Mouse (Mus musculus): ENCODE measurements around the gene Utp14a. TPM values are rescaled to one million over a fixed set of nuclear protein-coding genes. Genes with fewer than 3 reads are reported as not detected.

Utp14a gene
- polyA plus RNA-seq, 1 experiment from 2014 or later = 16.7 TPM

GRCm38 (mm10) chrX:48274634-48275033 lies 18.0 kb downstream of the Utp14a start:
- Histone ChIP-seq H3K27me3 (no peaks in the 10 kb centered on the region), H3K36me3 (0 out of 2 replicates have a peak, but pooled peaks cover 7% of the 10 kb centered on the region), H3K9ac (no peak overlapping the region), H3K27ac (no peak overlapping the region), H3K4me1 (no peaks in the 10 kb centered on the region), H3K9me3 (no peaks in the 10 kb centered on the region), H3K4me2 (no peak overlapping the region), H3K4me3 (no peak overlapping the region)
- ATAC-seq (ENCODE audit: borderline replicate concordance, extremely low read depth, low FRiP score, low TSS enrichment) = no peak
- WGBS = 87% methylated on average over 10 of the region's 10 CpGs

- no peak for ATAC-seq (ENCODE audit: borderline replicate concordance, extremely low read depth, low FRiP score, low TSS enrichment)
Measured at GRCm38 (mm10) chrX:48278103-48278502, 21.4 kb downstream of the Utp14a start.

GRCm38 (mm10) chrX:48284386-48285005 lies 27.8 kb downstream of the Utp14a start:
- Histone ChIP-seq H3K9me3 (no peaks in the 10 kb centered on the region), H3K9ac (peak overlapping the region; percentile 47)
- 16% methylated on average over 29 of the region's 37 CpGs for WGBS

More at GRCm38 (mm10) chrX:48278103-48278502, 21.4 kb downstream of the Utp14a start:
- H3K27ac ChIP-seq = no peak overlapping the region
- WGBS = 40% methylated on average over 3 of the region's 3 CpGs
- no peaks in the 10 kb centered on the region for H3K9me3 ChIP-seq
- no peak overlapping the region for H3K4me3 ChIP-seq
- H3K27me3 ChIP-seq = no peaks in the 10 kb centered on the region
- no peaks in the 10 kb centered on the region for H3K4me1 ChIP-seq
- no peak overlapping the region for H3K4me2 ChIP-seq
- no peak overlapping the region for H3K9ac ChIP-seq
- peaks cover 7% of the 10 kb centered on the region; the same call in 1 of the 2 replicates for H3K36me3 ChIP-seq

GRCm38 (mm10) chrX:48285006-48285650 lies 28.5 kb downstream of the Utp14a start:
- WGBS = 14% methylated on average over 35 of the region's 42 CpGs

More at GRCm38 (mm10) chrX:48284386-48285005, 27.8 kb downstream of the Utp14a start:
- H3K36me3 ChIP-seq = no peaks in the 10 kb centered on the region; the same call in 1 of the 2 replicates
- H3K27me3 ChIP-seq = no peaks in the 10 kb centered on the region
- peak; percentile 85 for ATAC-seq (ENCODE audit: borderline replicate concordance, extremely low read depth, low FRiP score, low TSS enrichment)
- no peaks in the 10 kb centered on the region for H3K4me1 ChIP-seq
- peak overlapping the region; percentile 98 for H3K27ac ChIP-seq
- H3K4me3 ChIP-seq = peak overlapping the region; percentile 47
- peak overlapping the region; percentile 70 for H3K4me2 ChIP-seq

GRCm38 (mm10) chrX:48285651-48286021 lies 29.0 kb downstream of the Utp14a start:
- H3K9me3 ChIP-seq = no peaks in the 10 kb centered on the region
- peak; percentile 53 for ATAC-seq (ENCODE audit: borderline replicate concordance, extremely low read depth, low FRiP score, low TSS enrichment)
- H3K4me1 ChIP-seq = no peaks in the 10 kb centered on the region
- H3K9ac ChIP-seq = peak overlapping the region; percentile 50
- H3K36me3 ChIP-seq = no peaks in the 10 kb centered on the region; the same call in 1 of the 2 replicates
- H3K27me3 ChIP-seq = no peaks in the 10 kb centered on the region
- peak overlapping the region; percentile 70 for H3K4me2 ChIP-seq
- H3K27ac ChIP-seq = peak overlapping the region; percentile 76
- 12% methylated on average over 23 of the region's 34 CpGs for WGBS
- peak overlapping the region; percentile 47 for H3K4me3 ChIP-seq

More at GRCm38 (mm10) chrX:48285006-48285650, 28.5 kb downstream of the Utp14a start:
- Histone ChIP-seq H3K36me3 (no peaks in the 10 kb centered on the region; the same call in 1 of the 2 replicates), H3K9me3 (no peaks in the 10 kb centered on the region), H3K4me1 (no peaks in the 10 kb centered on the region), H3K4me3 (peak overlapping the region; percentile 47), H3K27me3 (no peaks in the 10 kb centered on the region), H3K9ac (peak overlapping the region; percentile 47), H3K27ac (peak overlapping the region; percentile 98), H3K4me2 (peak overlapping the region; percentile 70)
- ATAC-seq (ENCODE audit: borderline replicate concordance, extremely low read depth, low FRiP score, low TSS enrichment) = peak; percentile 92

GRCm38 (mm10) chrX:48286488-48286887 lies 29.8 kb downstream of the Utp14a start:
- no peak overlapping the region; the same call in 1 of the 2 replicates for H3K4me2 ChIP-seq
- no peak overlapping the region for H3K27ac ChIP-seq

GRCm38 (mm10) chrX:48288008-48288407 lies 31.3 kb downstream of the Utp14a start:
- no peak for ATAC-seq (ENCODE audit: borderline replicate concordance, extremely low read depth, low FRiP score, low TSS enrichment)

More at GRCm38 (mm10) chrX:48286488-48286887, 29.8 kb downstream of the Utp14a start:
- no peaks in the 10 kb centered on the region for H3K36me3 ChIP-seq
- H3K4me3 ChIP-seq = no peak overlapping the region
- H3K9ac ChIP-seq = no peak overlapping the region
- H3K27me3 ChIP-seq = no peaks in the 10 kb centered on the region
- no peak for ATAC-seq (ENCODE audit: borderline replicate concordance, extremely low read depth, low FRiP score, low TSS enrichment)
- 58% methylated on average over 6 of the region's 6 CpGs for WGBS
- no peaks in the 10 kb centered on the region for H3K4me1 ChIP-seq
- H3K9me3 ChIP-seq = no peaks in the 10 kb centered on the region

GRCm38 (mm10) chrX:48291413-48291812 lies 34.8 kb downstream of the Utp14a start:
- H3K9ac ChIP-seq = no peak overlapping the region
- no peak overlapping the region for H3K27ac ChIP-seq
- no peak overlapping the region for H3K4me3 ChIP-seq
- WGBS = 19% methylated on average over 3 of the region's 3 CpGs
- no peaks in the 10 kb centered on the region for H3K36me3 ChIP-seq
- H3K27me3 ChIP-seq = no peaks in the 10 kb centered on the region
- no peak overlapping the region for H3K4me2 ChIP-seq
- no peaks in the 10 kb centered on the region for H3K9me3 ChIP-seq
- ATAC-seq (ENCODE audit: borderline replicate concordance, extremely low read depth, low FRiP score, low TSS enrichment) = no peak
- H3K4me1 ChIP-seq = no peaks in the 10 kb centered on the region

More at GRCm38 (mm10) chrX:48288008-48288407, 31.3 kb downstream of the Utp14a start:
- H3K27ac ChIP-seq = no peak overlapping the region
- H3K9ac ChIP-seq = no peak overlapping the region
- H3K4me1 ChIP-seq = no peaks in the 10 kb centered on the region
- H3K4me3 ChIP-seq = no peak overlapping the region
- no peaks in the 10 kb centered on the region for H3K9me3 ChIP-seq
- H3K27me3 ChIP-seq = no peaks in the 10 kb centered on the region
- WGBS = 66% methylated on average over 4 of the region's 4 CpGs
- no peak overlapping the region for H3K4me2 ChIP-seq
- no peaks in the 10 kb centered on the region for H3K36me3 ChIP-seq

- Histone ChIP-seq H3K27ac (no peak overlapping the region), H3K9me3 (no peaks in the 10 kb centered on the region), H3K4me1 (no peaks in the 10 kb centered on the region), H3K9ac (no peak overlapping the region), H3K4me3 (no peak overlapping the region), H3K36me3 (no peaks in the 10 kb centered on the region), H3K4me2 (no peak overlapping the region), H3K27me3 (no peaks in the 10 kb centered on the region)
- ATAC-seq (ENCODE audit: borderline replicate concordance, extremely low read depth, low FRiP score, low TSS enrichment) = no peak
- 80% methylated on average over 4 of the region's 4 CpGs for WGBS
Measured at GRCm38 (mm10) chrX:48305356-48305755, 48.7 kb downstream of the Utp14a start.

- peak; percentile 37; the same call in 1 of the 2 replicates for ATAC-seq (ENCODE audit: borderline replicate concordance, extremely low read depth, low FRiP score, low TSS enrichment)
Measured at GRCm38 (mm10) chrX:48310706-48311517, 54.2 kb downstream of the Utp14a start.

GRCm38 (mm10) chrX:48311727-48312126 lies 55.1 kb downstream of the Utp14a start:
- Histone ChIP-seq H3K36me3 (no peaks in the 10 kb centered on the region), H3K4me3 (no peak overlapping the region), H3K9ac (no peak overlapping the region), H3K4me1 (no peaks in the 10 kb centered on the region), H3K9me3 (no peaks in the 10 kb centered on the region), H3K27ac (no peak overlapping the region), H3K27me3 (peaks cover 1% of the 10 kb centered on the region; the same call in 1 of the 2 replicates), H3K4me2 (no peak overlapping the region)
- 76% methylated on average over 5 of the region's 5 CpGs for WGBS
- no peak for ATAC-seq (ENCODE audit: borderline replicate concordance, extremely low read depth, low FRiP score, low TSS enrichment)

More at GRCm38 (mm10) chrX:48310706-48311517, 54.2 kb downstream of the Utp14a start:
- 15% methylated on average over 26 of the region's 26 CpGs for WGBS
- no peaks in the 10 kb centered on the region for H3K9me3 ChIP-seq
- H3K4me1 ChIP-seq = no peaks in the 10 kb centered on the region
- no peaks in the 10 kb centered on the region; the same call in 1 of the 2 replicates for H3K27me3 ChIP-seq
- no peak overlapping the region for H3K9ac ChIP-seq
- H3K4me2 ChIP-seq = peak overlapping the region; percentile 60
- H3K27ac ChIP-seq = no peak overlapping the region
- H3K4me3 ChIP-seq = peak overlapping the region; percentile 28
- H3K36me3 ChIP-seq = no peaks in the 10 kb centered on the region

All from lung, embryonic 15.5 days (tissue).